12 mouse cellular contexts compared by ENCODE assay signal in genomic region chr9:66092664-66093063, GRCm38 (mm10). TPM values are rescaled to one million over a fixed set of nuclear protein-coding genes. Genes with fewer than 3 reads are reported as not detected.
DNase-seq lines count a peak whose midpoint lies in the region; ATAC-seq lines count a peak whose summit lies in the region.
"Had no signal": no experiment of that assay in that cellular context is flagged by ENCODE, and none has a peak within 500 bp of the region (broad histone marks: within the 10 kb centered on the region; RNA-seq: fewer than 3 reads in every experiment).

No protein-coding gene starts in this region.

- WGBS in hindbrain, embryonic 13.5 days = 86% methylated on average over 2 of the region's 2 CpGs
- WGBS in hindbrain, embryonic 14.5 days = 88% methylated on average over 2 of the region's 2 CpGs
- 86% methylated on average over 2 of the region's 2 CpGs for WGBS in neural tube, embryonic 13.5 days
- 92% methylated on average over 2 of the region's 2 CpGs for WGBS in neural tube, embryonic 15.5 days

- H3K4me1 ChIP-seq in hindbrain, embryonic 13.5 days (replicated peaks) = no peaks in the 10 kb centered on the region
- H3K4me1 ChIP-seq in hindbrain, embryonic 14.5 days (replicated peaks; ENCODE audit: control insufficient read depth, insufficient read depth, low read length) = no peaks in the 10 kb centered on the region
- H3K4me1 ChIP-seq in neural tube, embryonic 13.5 days (replicated peaks) = peaks cover 8% of the 10 kb centered on the region; the same call in 1 of the 2 replicates
- H3K4me1 ChIP-seq in neural tube, embryonic 15.5 days = no peaks in the 10 kb centered on the region
- H3K4me1 ChIP-seq: midbrain, embryonic 12.5 days had no signal

- no peak overlapping the region for H3K4me3 ChIP-seq in hindbrain, embryonic 13.5 days
- no peak overlapping the region for H3K4me3 ChIP-seq in hindbrain, embryonic 14.5 days (replicated peaks; ENCODE audit: low read length)
- no peak overlapping the region for H3K4me3 ChIP-seq in neural tube, embryonic 13.5 days
- no peak overlapping the region for H3K4me3 ChIP-seq in neural tube, embryonic 15.5 days (replicated peaks)
- H3K4me3 ChIP-seq: midbrain, embryonic 12.5 days had no signal

- 0 out of 2 replicates have a peak overlapping the region, but pooled peaks have one; percentile 13 for H3K27ac ChIP-seq in hindbrain, embryonic 13.5 days
- H3K27ac ChIP-seq in hindbrain, embryonic 14.5 days = no peak overlapping the region
- 0 out of 2 replicates have a peak overlapping the region, but pooled peaks have one; percentile 46 for H3K27ac ChIP-seq in neural tube, embryonic 13.5 days (replicated peaks)
- no peak overlapping the region for H3K27ac ChIP-seq in neural tube, embryonic 15.5 days (replicated peaks)
- H3K27ac ChIP-seq: midbrain, embryonic 12.5 days had no signal

- ATAC-seq in hindbrain, embryonic 13.5 days (ENCODE audit: low FRiP score) = no peak
- no peak for ATAC-seq in hindbrain, embryonic 14.5 days (ENCODE audit: low FRiP score)
- no peak for ATAC-seq in neural tube, embryonic 13.5 days (ENCODE audit: low read depth)
- no peak for ATAC-seq in neural tube, embryonic 15.5 days (ENCODE audit: low FRiP score)

- H3K9ac ChIP-seq in hindbrain, embryonic 13.5 days = no peak overlapping the region
- H3K9ac ChIP-seq in hindbrain, embryonic 14.5 days = no peak overlapping the region
- no peak overlapping the region for H3K9ac ChIP-seq in neural tube, embryonic 13.5 days
- H3K9ac ChIP-seq in neural tube, embryonic 15.5 days (replicated peaks) = no peak overlapping the region
- H3K9ac ChIP-seq: midbrain, embryonic 12.5 days had no signal

- H3K9me3 ChIP-seq in hindbrain, embryonic 13.5 days = no peaks in the 10 kb centered on the region
- H3K9me3 ChIP-seq in hindbrain, embryonic 14.5 days (ENCODE audit: control insufficient read depth, low read length) = no peaks in the 10 kb centered on the region
- no peaks in the 10 kb centered on the region for H3K9me3 ChIP-seq in neural tube, embryonic 13.5 days
- no peaks in the 10 kb centered on the region for H3K9me3 ChIP-seq in neural tube, embryonic 15.5 days (replicated peaks)
- H3K9me3 ChIP-seq: G1E; midbrain, embryonic 12.5 days had no signal

- peaks cover 98% of the 10 kb centered on the region for H3K36me3 ChIP-seq in hindbrain, embryonic 13.5 days
- peaks cover 100% of the 10 kb centered on the region for H3K36me3 ChIP-seq in hindbrain, embryonic 14.5 days (replicated peaks; ENCODE audit: control insufficient read depth, insufficient read depth)
- H3K36me3 ChIP-seq in neural tube, embryonic 13.5 days = peaks cover 99% of the 10 kb centered on the region
- peaks cover 95% of the 10 kb centered on the region for H3K36me3 ChIP-seq in neural tube, embryonic 15.5 days

- no peaks in the 10 kb centered on the region for H3K27me3 ChIP-seq in hindbrain, embryonic 13.5 days
- no peaks in the 10 kb centered on the region for H3K27me3 ChIP-seq in hindbrain, embryonic 14.5 days (ENCODE audit: control insufficient read depth, insufficient read depth, low read length)
- H3K27me3 ChIP-seq in neural tube, embryonic 13.5 days = no peaks in the 10 kb centered on the region
- no peaks in the 10 kb centered on the region for H3K27me3 ChIP-seq in neural tube, embryonic 15.5 days (replicated peaks)
- H3K27me3 ChIP-seq: midbrain, embryonic 12.5 days had no signal

- H3K4me2 ChIP-seq in hindbrain, embryonic 13.5 days = no peak overlapping the region
- H3K4me2 ChIP-seq in hindbrain, embryonic 14.5 days (replicated peaks) = no peak overlapping the region
- no peak overlapping the region for H3K4me2 ChIP-seq in neural tube, embryonic 13.5 days
- H3K4me2 ChIP-seq in neural tube, embryonic 15.5 days = no peak overlapping the region
- H3K4me2 ChIP-seq: midbrain, embryonic 12.5 days had no signal

- DNase-seq in hindbrain, embryonic 14.5 days (ENCODE audit: low spot score) = no peak
- DNase-seq in lung, postnatal 14 days = peak; percentile 15
- no peak for DNase-seq in left cerebral cortex, adult 8-10 months (ENCODE audit: low spot score in 2 of 2)
- no peak for DNase-seq in adrenal gland, adult 2 months
- DNase-seq: adrenal gland, postnatal 14 days; cerebellum, adult 9-11 months; heart, postnatal 14 days had no signal

RNA-seq across cellular contexts. Expression of gene Snx22, which starts 23.1 kb away (rescaled TPM):
- polyA plus RNA-seq in hindbrain, embryonic 13.5 days (2015; fragmentation: Nextera tagmentation; extraction: Ambion mirVana) = 6.9 and 8.0 TPM in 2 replicates
- polyA plus RNA-seq in hindbrain, embryonic 14.5 days (2014; fragmentation: Nextera tagmentation; extraction: Ambion mirVana) = 9.0 TPM in 2 replicates
- polyA plus RNA-seq in neural tube, embryonic 13.5 days (2015; fragmentation: Nextera tagmentation; extraction: Ambion mirVana) = 5.3 and 6.6 TPM in 2 replicates
- 10.7 and 12.1 TPM in 2 replicates for polyA plus RNA-seq in neural tube, embryonic 15.5 days (2015; fragmentation: Nextera tagmentation; extraction: Ambion mirVana)
- total RNA-seq in left cerebral cortex, adult 8-10 months (2022) = 1 to 10 TPM; 4.3 to 6.0 (median 5.2) TPM
- total RNA-seq in adrenal gland, adult 2 months (2021) = under 1 TPM; 0.29 to 0.48 TPM
- polyA plus RNA-seq in adrenal gland, adult 2 months (2012; rRNA removed) = 0.79 and 0.84 TPM in 2 replicates
- polyA plus RNA-seq: G1E had no signal

RNA-seq across cellular contexts. Expression of gene Ppib, which starts 32.6 kb away (rescaled TPM):
- polyA plus RNA-seq in hindbrain, embryonic 13.5 days (2015; fragmentation: Nextera tagmentation; extraction: Ambion mirVana) = 376 and 380 TPM in 2 replicates
- polyA plus RNA-seq in hindbrain, embryonic 14.5 days (2014; fragmentation: Nextera tagmentation; extraction: Ambion mirVana) = 364 and 387 TPM in 2 replicates
- polyA plus RNA-seq in neural tube, embryonic 13.5 days (2015; fragmentation: Nextera tagmentation; extraction: Ambion mirVana) = 420 and 438 TPM in 2 replicates
- polyA plus RNA-seq in neural tube, embryonic 15.5 days (2015; fragmentation: Nextera tagmentation; extraction: Ambion mirVana) = 371 and 378 TPM in 2 replicates
- 100 to 1,000 TPM; 147 to 175 (median 159) TPM for total RNA-seq in left cerebral cortex, adult 8-10 months (2022)
- total RNA-seq in adrenal gland, adult 2 months (2021) = 100 to 1,000 TPM; 245 to 310 TPM
- polyA plus RNA-seq in adrenal gland, adult 2 months (2012; rRNA removed) = 68.3 and 78.6 TPM in 2 replicates

RNA-seq across cellular contexts. Expression of gene Snx1, which starts 33.7 kb away (rescaled TPM):
- polyA plus RNA-seq in hindbrain, embryonic 13.5 days (2015; fragmentation: Nextera tagmentation; extraction: Ambion mirVana) = 90.2 and 93.1 TPM in 2 replicates
- 75.9 and 77.0 TPM in 2 replicates for polyA plus RNA-seq in hindbrain, embryonic 14.5 days (2014; fragmentation: Nextera tagmentation; extraction: Ambion mirVana)
- polyA plus RNA-seq in neural tube, embryonic 13.5 days (2015; fragmentation: Nextera tagmentation; extraction: Ambion mirVana) = 83.5 and 84.3 TPM in 2 replicates
- 70.4 and 80.0 TPM in 2 replicates for polyA plus RNA-seq in neural tube, embryonic 15.5 days (2015; fragmentation: Nextera tagmentation; extraction: Ambion mirVana)
- total RNA-seq in left cerebral cortex, adult 8-10 months (2022) = 10 to 100 TPM; 76.2 to 82.1 (median 79.1) TPM
- 100 to 1,000 TPM; 112 to 118 TPM for total RNA-seq in adrenal gland, adult 2 months (2021)
- polyA plus RNA-seq in adrenal gland, adult 2 months (2012; rRNA removed) = 58.9 and 59.7 TPM in 2 replicates

RNA-seq across cellular contexts. Expression of gene Ciao2a, which starts 33.7 kb away (rescaled TPM):
- 91.2 and 94.1 TPM in 2 replicates for polyA plus RNA-seq in hindbrain, embryonic 13.5 days (2015; fragmentation: Nextera tagmentation; extraction: Ambion mirVana)
- polyA plus RNA-seq in hindbrain, embryonic 14.5 days (2014; fragmentation: Nextera tagmentation; extraction: Ambion mirVana) = 65.8 and 72.2 TPM in 2 replicates
- polyA plus RNA-seq in neural tube, embryonic 13.5 days (2015; fragmentation: Nextera tagmentation; extraction: Ambion mirVana) = 99.2 and 110 TPM in 2 replicates
- 73.7 and 100 TPM in 2 replicates for polyA plus RNA-seq in neural tube, embryonic 15.5 days (2015; fragmentation: Nextera tagmentation; extraction: Ambion mirVana)
- total RNA-seq in left cerebral cortex, adult 8-10 months (2022) = 10 to 100 TPM; 25.7 to 26.7 (median 26.5) TPM
- total RNA-seq in adrenal gland, adult 2 months (2021) = 10 to 100 TPM; 74.9 to 80.0 TPM
- 4.9 and 5.2 TPM in 2 replicates for polyA plus RNA-seq in adrenal gland, adult 2 months (2012; rRNA removed)

Comparison
In these comparisons a context has a peak if more than half of its experiments do, and no peak if none do; other contexts are left out.
1. H3K27ac ChIP-seq: peak in hindbrain, embryonic 13.5 days (single experiment) and neural tube, embryonic 13.5 days (single experiment); none in hindbrain, embryonic 14.5 days (single experiment) and neural tube, embryonic 15.5 days (single experiment).